Mouse (Mus musculus) megakaryocyte progenitor cell, adult 5-6 weeks (primary cell): ENCODE data around the gene Cdhr1. TPM values are rescaled to one million over a fixed set of nuclear protein-coding genes. Genes with fewer than 3 reads are reported as not detected.
A peak's percentile ranks its signal among the peaks of the same experiment; 100 is the strongest.
"Not testable (repeated sequence)": the region's sequence is repeated elsewhere in the genome, so short reads cannot be mapped to it uniquely, and the experiment has no call there.

Experiments
- ATAC-seq: replicated peaks from 2 replicates; pipeline ENCODE4 v1.8.0; 2016; ENCODE audit warnings: mild to moderate bottlenecking, moderate TSS enrichment, inconsistent platforms; ENCODE audit not compliant: poor library complexity
- total RNA-seq, 2 experiments: library from RNA; stranded (forward) in 1 of 2; stranded (reverse) in 1 of 2; fragments of 157-497, 149-512 nt in 1 of 2; fragments of 200-1000 nt in 1 of 2; gene quantifications; 2 replicates each; pipeline versions ENCODE4 v1.2.3 to v1.2.4; 2015 to 2017

Cdhr1 gene
- not detected in 2 replicates for total RNA-seq (2015)
- total RNA-seq (2017): not detected in 2 replicates

GRCm38 (mm10) chr14:37097956-37098530, at the start of gene Cdhr1:
Gene Cdhr1, minus strand, starts transcription at chr14:37098347.
- peak; percentile 39 for ATAC-seq

GRCm38 (mm10) chr14:37139051-37139710, 41.0 kb upstream of the Cdhr1 start:
- ATAC-seq: no peak

- not testable (repeated sequence) for ATAC-seq
These were observed 39.4 kb upstream of the Cdhr1 start for GRCm38 (mm10) chr14:37137596-37137995.

GRCm38 (mm10) chr14:37136110-37136509, 38.0 kb upstream of the Cdhr1 start:
- no peak for ATAC-seq

GRCm38 (mm10) chr14:37135671-37136070, 37.5 kb upstream of the Cdhr1 start:
- 0 out of 2 replicates have a peak, but pooled peaks have one; percentile 5 for ATAC-seq

- ATAC-seq: peak; percentile 96
These were observed 37.0 kb upstream of the Cdhr1 start, which contains the start of gene Ghitm for GRCm38 (mm10) chr14:37135127-37135593. Gene Ghitm, minus strand, starts transcription at chr14:37135272.

GRCm38 (mm10) chr14:37134304-37135126, 36.4 kb upstream of the Cdhr1 start:
- peak; percentile 45 for ATAC-seq

- peak; percentile 83 for ATAC-seq
These were observed 29.5 kb upstream of the Cdhr1 start for GRCm38 (mm10) chr14:37127652-37128051.

- no peak for ATAC-seq
These were observed 21.1 kb upstream of the Cdhr1 start for GRCm38 (mm10) chr14:37119233-37119632.

GRCm38 (mm10) chr14:37113922-37114321, 15.8 kb upstream of the Cdhr1 start, which contains the start of gene 2610528A11Rik:
Gene 2610528A11Rik, minus strand, starts transcription at chr14:37114022.
- no peak for ATAC-seq

- ATAC-seq: no peak
These were observed 14.8 kb upstream of the Cdhr1 start for GRCm38 (mm10) chr14:37112931-37113330.

GRCm38 (mm10) chr14:37111371-37111770, 13.2 kb upstream of the Cdhr1 start:
- ATAC-seq: no peak

- ATAC-seq: no peak
These were observed 12.3 kb upstream of the Cdhr1 start for GRCm38 (mm10) chr14:37110456-37110855.

- ATAC-seq: no peak
These were observed 11.8 kb upstream of the Cdhr1 start for GRCm38 (mm10) chr14:37109975-37110374.

- ATAC-seq: peak; percentile 57
These were observed 11.3 kb upstream of the Cdhr1 start for GRCm38 (mm10) chr14:37109460-37109859.

GRCm38 (mm10) chr14:37105846-37106245, 7.7 kb upstream of the Cdhr1 start:
- ATAC-seq: no peak

- ATAC-seq: no peak
These were observed 6.6 kb upstream of the Cdhr1 start for GRCm38 (mm10) chr14:37104747-37105146.

GRCm38 (mm10) chr14:37102484-37102883, 4.3 kb upstream of the Cdhr1 start:
- 0 out of 2 replicates have a peak, but pooled peaks have one; percentile 23 for ATAC-seq

GRCm38 (mm10) chr14:37101531-37101930, 3.4 kb upstream of the Cdhr1 start:
- no peak for ATAC-seq

GRCm38 (mm10) chr14:37095556-37095955, 2.6 kb downstream of the Cdhr1 start:
- no peak for ATAC-seq

- no peak for ATAC-seq
These were observed 3.7 kb downstream of the Cdhr1 start for GRCm38 (mm10) chr14:37094436-37094835.
